Mouse (Mus musculus): ENCODE data around the gene Immp2l. TPM values are rescaled to one million over a fixed set of nuclear protein-coding genes. Genes with fewer than 3 reads are reported as not detected.

Gene Immp2l
- polyA plus RNA-seq, 1 experiment from 2014 or later, result 8.1 TPM

- H3K4me2 ChIP-seq (ENCODE audit: low read depth, severe bottlenecking), result no peak overlapping the region
- 94% methylated on average over 1 of the region's 1 CpGs for WGBS
- no peaks in the 10 kb centered on the region for H3K27me3 ChIP-seq (ENCODE audit: control insufficient read depth, insufficient read depth, low read length)
- H3K4me3 ChIP-seq (ENCODE audit: low read depth, low read length), result no peak overlapping the region
- H3K9me3 ChIP-seq (ENCODE audit: control insufficient read depth, low read length), result no peaks in the 10 kb centered on the region
- H3K36me3 ChIP-seq (ENCODE audit: control insufficient read depth, insufficient read depth, low read length), result no peaks in the 10 kb centered on the region
- no peaks in the 10 kb centered on the region for H3K4me1 ChIP-seq (ENCODE audit: control insufficient read depth, insufficient read depth, low read length)
- H3K27ac ChIP-seq (replicated peaks; ENCODE audit: low read depth, low read length), result no peak overlapping the region
- H3K9ac ChIP-seq (ENCODE audit: low read length), result no peak overlapping the region
- no peak for ATAC-seq (ENCODE audit: insufficient number of reproducible peaks, low FRiP score, low TSS enrichment, low read depth)
- DNase-seq (ENCODE audit: low spot score), result no peak
These were observed 855.1 kb downstream of the Immp2l start for GRCm38 (mm10) chr12:41878972-41879371.

GRCm38 (mm10) chr12:41879412-41879811, 855.5 kb downstream of the Immp2l start:
- 88% methylated on average over 1 of the region's 1 CpGs for WGBS
- Histone ChIP-seq H3K4me1 (ENCODE audit: control insufficient read depth, insufficient read depth, low read length) (no peaks in the 10 kb centered on the region), H3K4me2 (ENCODE audit: low read depth, severe bottlenecking) (no peak overlapping the region), H3K9ac (ENCODE audit: low read length) (no peak overlapping the region), H3K27me3 (ENCODE audit: control insufficient read depth, insufficient read depth, low read length) (no peaks in the 10 kb centered on the region), H3K9me3 (ENCODE audit: control insufficient read depth, low read length) (no peaks in the 10 kb centered on the region), H3K27ac (replicated peaks; ENCODE audit: low read depth, low read length) (no peak overlapping the region), H3K36me3 (ENCODE audit: control insufficient read depth, insufficient read depth, low read length) (no peaks in the 10 kb centered on the region), H3K4me3 (ENCODE audit: low read depth, low read length) (no peak overlapping the region)
- no peak for DNase-seq (ENCODE audit: low spot score)
- no peak for ATAC-seq (ENCODE audit: insufficient number of reproducible peaks, low FRiP score, low TSS enrichment, low read depth)

GRCm38 (mm10) chr12:41880833-41881232, 856.9 kb downstream of the Immp2l start:
- WGBS, result 96% methylated on average over 3 of the region's 3 CpGs
- H3K4me3 ChIP-seq (ENCODE audit: low read depth, low read length), result no peak overlapping the region
- H3K9me3 ChIP-seq (ENCODE audit: control insufficient read depth, low read length), result no peaks in the 10 kb centered on the region
- H3K27ac ChIP-seq (replicated peaks; ENCODE audit: low read depth, low read length), result no peak overlapping the region
- ATAC-seq (ENCODE audit: insufficient number of reproducible peaks, low FRiP score, low TSS enrichment, low read depth) (no peak), DNase-seq (ENCODE audit: low spot score) (no peak)
- no peak overlapping the region for H3K4me2 ChIP-seq (ENCODE audit: low read depth, severe bottlenecking)
- no peaks in the 10 kb centered on the region for H3K36me3 ChIP-seq (ENCODE audit: control insufficient read depth, insufficient read depth, low read length)
- H3K4me1 ChIP-seq (ENCODE audit: control insufficient read depth, insufficient read depth, low read length), result no peaks in the 10 kb centered on the region
- no peak overlapping the region for H3K9ac ChIP-seq (ENCODE audit: low read length)
- H3K27me3 ChIP-seq (ENCODE audit: control insufficient read depth, insufficient read depth, low read length), result no peaks in the 10 kb centered on the region

GRCm38 (mm10) chr12:41908011-41908410, 884.1 kb downstream of the Immp2l start:
- no peak overlapping the region for H3K27ac ChIP-seq (replicated peaks; ENCODE audit: low read depth, low read length)
- ATAC-seq (ENCODE audit: insufficient number of reproducible peaks, low FRiP score, low TSS enrichment, low read depth) (no peak), DNase-seq (ENCODE audit: low spot score) (no peak)
- H3K27me3 ChIP-seq (ENCODE audit: control insufficient read depth, insufficient read depth, low read length), result no peaks in the 10 kb centered on the region
- H3K4me1 ChIP-seq (ENCODE audit: control insufficient read depth, insufficient read depth, low read length), result no peaks in the 10 kb centered on the region
- H3K4me3 ChIP-seq (ENCODE audit: low read depth, low read length), result no peak overlapping the region
- no peaks in the 10 kb centered on the region for H3K36me3 ChIP-seq (ENCODE audit: control insufficient read depth, insufficient read depth, low read length)
- WGBS, result 75% methylated on average over 1 of the region's 1 CpGs
- H3K9me3 ChIP-seq (ENCODE audit: control insufficient read depth, low read length), result no peaks in the 10 kb centered on the region
- no peak overlapping the region for H3K9ac ChIP-seq (ENCODE audit: low read length)
- H3K4me2 ChIP-seq (ENCODE audit: low read depth, severe bottlenecking), result no peak overlapping the region

- DNase-seq (ENCODE audit: low spot score), result no peak
- no peaks in the 10 kb centered on the region for H3K4me1 ChIP-seq (ENCODE audit: control insufficient read depth, insufficient read depth, low read length)
- H3K4me3 ChIP-seq (ENCODE audit: low read depth, low read length), result no peak overlapping the region
- no peaks in the 10 kb centered on the region for H3K9me3 ChIP-seq (ENCODE audit: control insufficient read depth, low read length)
- no peak for ATAC-seq (ENCODE audit: insufficient number of reproducible peaks, low FRiP score, low TSS enrichment, low read depth)
- H3K4me2 ChIP-seq (ENCODE audit: low read depth, severe bottlenecking), result no peak overlapping the region
- H3K36me3 ChIP-seq (ENCODE audit: control insufficient read depth, insufficient read depth, low read length), result no peaks in the 10 kb centered on the region
- H3K27ac ChIP-seq (replicated peaks; ENCODE audit: low read depth, low read length), result no peak overlapping the region
- WGBS, result 77% methylated on average over 3 of the region's 3 CpGs
- no peaks in the 10 kb centered on the region for H3K27me3 ChIP-seq (ENCODE audit: control insufficient read depth, insufficient read depth, low read length)
- H3K9ac ChIP-seq (ENCODE audit: low read length), result no peak overlapping the region
These were observed 887.7 kb downstream of the Immp2l start for GRCm38 (mm10) chr12:41911626-41912025.

- ATAC-seq (ENCODE audit: insufficient number of reproducible peaks, low FRiP score, low TSS enrichment, low read depth) (no peak), DNase-seq (ENCODE audit: low spot score) (no peak)
- Histone ChIP-seq H3K36me3 (ENCODE audit: control insufficient read depth, insufficient read depth, low read length) (no peaks in the 10 kb centered on the region), H3K27ac (replicated peaks; ENCODE audit: low read depth, low read length) (no peak overlapping the region), H3K27me3 (ENCODE audit: control insufficient read depth, insufficient read depth, low read length) (no peaks in the 10 kb centered on the region), H3K4me2 (ENCODE audit: low read depth, severe bottlenecking) (no peak overlapping the region), H3K9ac (ENCODE audit: low read length) (no peak overlapping the region), H3K4me3 (ENCODE audit: low read depth, low read length) (no peak overlapping the region), H3K9me3 (ENCODE audit: control insufficient read depth, low read length) (no peaks in the 10 kb centered on the region), H3K4me1 (ENCODE audit: control insufficient read depth, insufficient read depth, low read length) (no peaks in the 10 kb centered on the region)
- 79% methylated on average over 2 of the region's 2 CpGs for WGBS
These were observed 913.9 kb downstream of the Immp2l start for GRCm38 (mm10) chr12:41937751-41938150.

GRCm38 (mm10) chr12:41941853-41942252, 918.0 kb downstream of the Immp2l start:
- no peak for ATAC-seq (ENCODE audit: insufficient number of reproducible peaks, low FRiP score, low TSS enrichment, low read depth)
- no peaks in the 10 kb centered on the region for H3K27me3 ChIP-seq (ENCODE audit: control insufficient read depth, insufficient read depth, low read length)
- no peak overlapping the region for H3K27ac ChIP-seq (replicated peaks; ENCODE audit: low read depth, low read length)
- no peak overlapping the region for H3K9ac ChIP-seq (ENCODE audit: low read length)
- no peaks in the 10 kb centered on the region for H3K4me1 ChIP-seq (ENCODE audit: control insufficient read depth, insufficient read depth, low read length)
- no peak for DNase-seq (ENCODE audit: low spot score)
- no peaks in the 10 kb centered on the region for H3K9me3 ChIP-seq (ENCODE audit: control insufficient read depth, low read length)
- no peaks in the 10 kb centered on the region for H3K36me3 ChIP-seq (ENCODE audit: control insufficient read depth, insufficient read depth, low read length)
- no peak overlapping the region for H3K4me3 ChIP-seq (ENCODE audit: low read depth, low read length)
- 82% methylated on average over 5 of the region's 5 CpGs for WGBS
- H3K4me2 ChIP-seq (ENCODE audit: low read depth, severe bottlenecking), result no peak overlapping the region

- H3K27me3 ChIP-seq (ENCODE audit: control insufficient read depth, insufficient read depth, low read length), result no peaks in the 10 kb centered on the region
- H3K27ac ChIP-seq (replicated peaks; ENCODE audit: low read depth, low read length), result no peak overlapping the region
- WGBS, result 84% methylated on average over 4 of the region's 4 CpGs
These were observed 920.3 kb downstream of the Immp2l start for GRCm38 (mm10) chr12:41944079-41944672.

GRCm38 (mm10) chr12:41946536-41946935, 922.6 kb downstream of the Immp2l start:
- Histone ChIP-seq H3K27me3 (ENCODE audit: control insufficient read depth, insufficient read depth, low read length) (no peaks in the 10 kb centered on the region), H3K4me3 (ENCODE audit: low read depth, low read length) (no peak overlapping the region), H3K9me3 (ENCODE audit: control insufficient read depth, low read length) (no peaks in the 10 kb centered on the region), H3K9ac (ENCODE audit: low read length) (no peak overlapping the region), H3K27ac (replicated peaks; ENCODE audit: low read depth, low read length) (no peak overlapping the region), H3K4me1 (ENCODE audit: control insufficient read depth, insufficient read depth, low read length) (no peaks in the 10 kb centered on the region), H3K36me3 (ENCODE audit: control insufficient read depth, insufficient read depth, low read length) (no peaks in the 10 kb centered on the region), H3K4me2 (ENCODE audit: low read depth, severe bottlenecking) (no peak overlapping the region)
- DNase-seq (ENCODE audit: low spot score) (no peak), ATAC-seq (ENCODE audit: insufficient number of reproducible peaks, low FRiP score, low TSS enrichment, low read depth) (no peak)

More at GRCm38 (mm10) chr12:41944079-41944672, 920.3 kb downstream of the Immp2l start:
- Histone ChIP-seq H3K9me3 (ENCODE audit: control insufficient read depth, low read length) (no peaks in the 10 kb centered on the region), H3K4me1 (ENCODE audit: control insufficient read depth, insufficient read depth, low read length) (no peaks in the 10 kb centered on the region), H3K9ac (ENCODE audit: low read length) (no peak overlapping the region), H3K4me3 (ENCODE audit: low read depth, low read length) (no peak overlapping the region), H3K4me2 (ENCODE audit: low read depth, severe bottlenecking) (no peak overlapping the region), H3K36me3 (ENCODE audit: control insufficient read depth, insufficient read depth, low read length) (no peaks in the 10 kb centered on the region)
- DNase-seq (ENCODE audit: low spot score), result no peak
- ATAC-seq (ENCODE audit: insufficient number of reproducible peaks, low FRiP score, low TSS enrichment, low read depth), result no peak

Measured in limb, embryonic 11.5 days (tissue).